Mouse (Mus musculus): ENCODE data around the gene Hoxc8. TPM values are rescaled to one million over a fixed set of nuclear protein-coding genes. Genes with fewer than 3 reads are reported as not detected.

The Hoxc8 gene
- polyA plus RNA-seq, 1 experiment from 2014 or later, result not detected

DNA sequence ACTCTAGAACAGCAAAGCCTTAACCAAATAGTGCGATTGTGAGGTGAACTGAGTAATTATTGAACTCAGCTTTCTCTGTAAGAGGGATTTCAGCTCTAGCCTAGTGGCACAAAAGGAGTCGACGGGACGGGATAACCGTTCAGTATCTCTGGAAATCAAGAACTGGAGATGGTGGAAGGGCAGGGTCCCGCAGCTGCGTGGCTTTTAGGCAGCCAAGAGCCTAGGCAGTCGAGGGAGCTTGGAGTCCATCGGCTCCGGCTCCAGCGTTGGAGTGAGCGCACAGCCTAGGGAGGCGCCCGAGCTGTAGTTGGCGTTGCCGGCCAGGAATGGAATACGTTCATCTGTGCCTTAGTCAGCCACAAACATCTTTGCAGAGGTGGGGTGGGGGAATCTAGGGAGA lies 14.9 kb downstream of the Hoxc8 start:
- WGBS, result under 1% methylated on average over 17 of the region's 17 CpGs
- Histone ChIP-seq H3K9me3 (no peaks in the 10 kb centered on the region), H3K9ac (replicated peaks) (no peak overlapping the region), H3K27me3 (peaks cover 100% of the 10 kb centered on the region), H3K27ac (replicated peaks) (no peak overlapping the region), H3K4me3 (no peak overlapping the region), H3K4me2 (replicated peaks) (no peak overlapping the region), H3K4me1 (no peaks in the 10 kb centered on the region; the same call in 1 of the 2 replicates), H3K36me3 (no peaks in the 10 kb centered on the region)
- no peak for ATAC-seq (replicated peaks)

DNA sequence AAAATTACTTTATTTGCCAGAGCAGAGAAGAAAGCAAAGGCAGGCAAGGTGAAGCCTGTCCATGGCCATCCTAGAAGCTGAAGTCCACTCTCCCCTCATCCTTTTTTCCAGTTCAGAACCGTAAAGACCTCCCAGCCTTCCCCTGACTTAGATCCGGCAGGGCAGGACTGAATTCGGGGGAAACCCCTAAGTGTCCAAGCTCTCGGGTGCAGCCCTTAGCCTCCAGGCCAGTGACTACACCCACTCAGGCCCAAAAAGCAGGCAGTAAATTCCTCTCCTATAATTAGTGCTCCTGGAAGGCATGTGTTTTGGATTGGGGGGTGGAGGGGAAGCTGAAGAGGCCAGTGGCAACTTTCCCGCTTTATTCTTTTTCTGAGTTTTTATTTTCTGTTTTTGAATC lies 15.4 kb downstream of the Hoxc8 start:
- Histone ChIP-seq H3K4me2 (replicated peaks) (no peak overlapping the region), H3K4me3 (no peak overlapping the region), H3K36me3 (no peaks in the 10 kb centered on the region), H3K4me1 (no peaks in the 10 kb centered on the region), H3K27ac (replicated peaks) (no peak overlapping the region), H3K9me3 (no peaks in the 10 kb centered on the region), H3K27me3 (peaks cover 100% of the 10 kb centered on the region), H3K9ac (replicated peaks) (no peak overlapping the region)
- WGBS, result 0% methylated on average over 5 of the region's 5 CpGs
- ATAC-seq (replicated peaks), result no peak

DNA sequence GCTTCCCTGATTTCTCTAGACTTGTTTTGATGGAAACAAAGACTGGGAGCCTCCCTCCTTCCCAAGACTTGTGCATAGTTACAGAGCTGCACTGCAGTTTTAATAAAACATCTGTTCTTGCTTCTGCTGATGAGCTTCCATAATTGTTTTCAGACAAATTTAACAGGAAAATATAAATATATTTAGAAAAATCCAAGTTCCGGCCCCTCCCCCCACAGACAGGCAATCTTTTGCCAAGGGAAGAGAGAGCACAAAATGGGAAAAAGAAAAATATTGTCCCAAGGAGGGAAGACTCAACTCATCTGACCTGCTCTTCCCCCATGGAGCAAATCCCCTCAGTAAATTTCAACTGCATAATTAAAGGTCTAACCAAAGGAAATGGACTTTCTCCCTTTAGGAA lies 15.9 kb downstream of the Hoxc8 start:
- WGBS, result 14% methylated on average over 1 of the region's 1 CpGs

GRCm38 (mm10) chr15:103009265-103010111 lies 19.1 kb downstream of the Hoxc8 start:
- H3K4me2 ChIP-seq (replicated peaks), result no peak overlapping the region
- peaks cover 97% of the 10 kb centered on the region for H3K27me3 ChIP-seq
- no peaks in the 10 kb centered on the region for H3K9me3 ChIP-seq
- H3K36me3 ChIP-seq, result no peaks in the 10 kb centered on the region
- peaks cover 5% of the 10 kb centered on the region; the same call in 1 of the 2 replicates for H3K4me1 ChIP-seq
- no peak for ATAC-seq (replicated peaks)
- H3K27ac ChIP-seq (replicated peaks), result no peak overlapping the region
- no peak overlapping the region for H3K4me3 ChIP-seq
- 2% methylated on average over 27 of the region's 27 CpGs for WGBS
- no peak overlapping the region for H3K9ac ChIP-seq (replicated peaks)

More for the DNA sequence above, 15.9 kb downstream of the Hoxc8 start:
- H3K4me3 ChIP-seq, result no peak overlapping the region
- H3K9ac ChIP-seq (replicated peaks), result no peak overlapping the region
- no peak overlapping the region for H3K4me2 ChIP-seq (replicated peaks)
- no peak for ATAC-seq (replicated peaks)
- no peak overlapping the region for H3K27ac ChIP-seq (replicated peaks)
- no peaks in the 10 kb centered on the region for H3K36me3 ChIP-seq
- H3K4me1 ChIP-seq, result no peaks in the 10 kb centered on the region
- peaks cover 100% of the 10 kb centered on the region for H3K27me3 ChIP-seq
- no peaks in the 10 kb centered on the region for H3K9me3 ChIP-seq

- H3K4me2 ChIP-seq (replicated peaks), result no peak overlapping the region
- peaks cover 5% of the 10 kb centered on the region; the same call in 1 of the 2 replicates for H3K4me1 ChIP-seq
- H3K9me3 ChIP-seq, result no peaks in the 10 kb centered on the region
- WGBS, result under 1% methylated on average over 31 of the region's 31 CpGs
- no peaks in the 10 kb centered on the region for H3K36me3 ChIP-seq
- H3K27ac ChIP-seq (replicated peaks), result no peak overlapping the region
- peaks cover 97% of the 10 kb centered on the region for H3K27me3 ChIP-seq
- H3K4me3 ChIP-seq, result no peak overlapping the region
- no peak overlapping the region for H3K9ac ChIP-seq (replicated peaks)
- no peak for ATAC-seq (replicated peaks)
These were observed 19.9 kb downstream of the Hoxc8 start for GRCm38 (mm10) chr15:103010112-103010846.

DNA sequence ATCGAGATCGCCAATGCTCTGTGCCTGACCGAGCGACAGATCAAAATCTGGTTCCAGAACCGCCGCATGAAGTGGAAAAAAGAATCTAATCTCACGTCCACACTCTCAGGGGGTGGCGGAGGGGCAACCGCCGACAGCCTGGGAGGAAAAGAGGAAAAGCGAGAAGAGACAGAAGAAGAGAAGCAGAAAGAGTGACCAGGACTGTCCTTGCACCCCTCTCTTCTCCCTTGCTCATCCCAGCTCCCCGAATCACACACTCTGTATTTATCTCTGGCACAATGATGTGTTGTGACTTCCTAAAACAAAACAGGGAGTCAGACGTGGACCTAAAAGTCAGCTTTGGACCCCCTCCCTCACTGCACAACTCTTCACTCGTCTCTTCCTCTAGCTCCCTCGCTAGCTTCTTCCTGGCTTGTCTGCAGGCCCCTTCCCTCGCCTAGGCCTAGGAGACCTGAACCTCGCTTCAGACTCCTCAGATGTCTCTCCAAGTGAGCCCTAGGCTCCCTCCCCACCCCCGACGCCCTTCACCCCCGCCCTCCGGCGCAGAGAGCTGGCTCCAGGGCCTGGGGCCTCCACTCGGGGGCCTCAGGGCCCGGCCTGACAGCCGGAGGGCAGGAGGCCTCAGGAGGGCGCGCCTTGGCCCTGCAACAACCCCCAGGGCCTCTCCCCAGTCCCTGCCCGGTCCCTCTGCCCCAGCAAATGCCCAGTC lies 20.6 kb downstream of the Hoxc8 start:
- peaks cover 5% of the 10 kb centered on the region; the same call in 1 of the 2 replicates for H3K4me1 ChIP-seq
- WGBS, result under 1% methylated on average over 28 of the region's 28 CpGs
- peaks cover 97% of the 10 kb centered on the region for H3K27me3 ChIP-seq
- ATAC-seq (replicated peaks), result no peak
- H3K36me3 ChIP-seq, result no peaks in the 10 kb centered on the region
- H3K4me2 ChIP-seq (replicated peaks), result no peak overlapping the region
- no peak overlapping the region for H3K27ac ChIP-seq (replicated peaks)
- no peak overlapping the region for H3K4me3 ChIP-seq
- no peaks in the 10 kb centered on the region for H3K9me3 ChIP-seq
- no peak overlapping the region for H3K9ac ChIP-seq (replicated peaks)

- ATAC-seq (replicated peaks), result no peak
These were observed 21.6 kb downstream of the Hoxc8 start for GRCm38 (mm10) chr15:103011928-103012486.

DNA sequence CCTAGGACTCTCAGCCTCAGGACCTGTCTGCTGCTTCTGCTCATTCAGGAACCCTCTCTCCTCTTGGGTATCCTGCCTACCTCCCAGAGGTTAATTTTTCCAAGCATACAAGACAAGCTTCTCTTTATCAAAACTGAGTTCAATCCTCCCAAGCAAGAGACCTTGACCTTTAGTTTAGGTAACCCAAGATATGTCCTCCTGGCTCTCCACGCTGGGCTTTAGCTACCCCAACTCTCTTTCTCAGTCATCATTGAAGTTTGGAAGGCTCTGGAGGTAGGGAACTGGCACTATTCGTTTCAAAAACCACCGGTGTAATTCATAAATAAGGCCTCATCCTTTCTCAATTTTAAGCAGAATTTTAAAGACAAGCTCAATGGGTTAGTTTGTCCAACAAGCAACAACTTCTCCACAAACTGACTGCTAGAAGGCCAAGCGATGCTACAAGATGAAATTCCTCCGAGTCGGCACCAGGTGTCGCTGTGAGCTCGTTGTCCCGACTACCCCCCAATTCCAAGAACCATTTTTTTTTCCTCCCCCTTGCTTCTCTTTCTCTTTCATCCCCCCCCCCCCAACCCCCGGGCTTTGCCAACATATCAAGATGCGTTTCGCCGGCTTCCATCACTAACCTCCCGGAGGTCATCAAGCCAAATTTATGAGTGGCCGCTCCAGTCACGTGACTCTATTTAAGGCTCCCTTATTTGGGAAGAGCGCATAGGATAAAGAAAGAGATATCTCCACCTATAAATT lies 23.0 kb downstream of the Hoxc8 start:
- Histone ChIP-seq H3K36me3 (no peaks in the 10 kb centered on the region), H3K27ac (replicated peaks) (no peak overlapping the region), H3K4me3 (no peak overlapping the region), H3K9me3 (no peaks in the 10 kb centered on the region), H3K9ac (replicated peaks) (no peak overlapping the region), H3K27me3 (peaks cover 97% of the 10 kb centered on the region), H3K4me1 (peaks cover 5% of the 10 kb centered on the region; the same call in 1 of the 2 replicates), H3K4me2 (replicated peaks) (no peak overlapping the region; the same call in 1 of the 2 replicates)
- no peak for ATAC-seq (replicated peaks)
- WGBS, result 3% methylated on average over 17 of the region's 17 CpGs

More at GRCm38 (mm10) chr15:103011928-103012486, 21.6 kb downstream of the Hoxc8 start:
- Histone ChIP-seq H3K9me3 (no peaks in the 10 kb centered on the region), H3K27ac (replicated peaks) (no peak overlapping the region), H3K36me3 (no peaks in the 10 kb centered on the region), H3K4me1 (peaks cover 5% of the 10 kb centered on the region; the same call in 1 of the 2 replicates), H3K9ac (replicated peaks) (no peak overlapping the region), H3K4me2 (replicated peaks) (no peak overlapping the region), H3K4me3 (no peak overlapping the region), H3K27me3 (peaks cover 97% of the 10 kb centered on the region)
- WGBS, result 2% methylated on average over 26 of the region's 26 CpGs

DNA sequence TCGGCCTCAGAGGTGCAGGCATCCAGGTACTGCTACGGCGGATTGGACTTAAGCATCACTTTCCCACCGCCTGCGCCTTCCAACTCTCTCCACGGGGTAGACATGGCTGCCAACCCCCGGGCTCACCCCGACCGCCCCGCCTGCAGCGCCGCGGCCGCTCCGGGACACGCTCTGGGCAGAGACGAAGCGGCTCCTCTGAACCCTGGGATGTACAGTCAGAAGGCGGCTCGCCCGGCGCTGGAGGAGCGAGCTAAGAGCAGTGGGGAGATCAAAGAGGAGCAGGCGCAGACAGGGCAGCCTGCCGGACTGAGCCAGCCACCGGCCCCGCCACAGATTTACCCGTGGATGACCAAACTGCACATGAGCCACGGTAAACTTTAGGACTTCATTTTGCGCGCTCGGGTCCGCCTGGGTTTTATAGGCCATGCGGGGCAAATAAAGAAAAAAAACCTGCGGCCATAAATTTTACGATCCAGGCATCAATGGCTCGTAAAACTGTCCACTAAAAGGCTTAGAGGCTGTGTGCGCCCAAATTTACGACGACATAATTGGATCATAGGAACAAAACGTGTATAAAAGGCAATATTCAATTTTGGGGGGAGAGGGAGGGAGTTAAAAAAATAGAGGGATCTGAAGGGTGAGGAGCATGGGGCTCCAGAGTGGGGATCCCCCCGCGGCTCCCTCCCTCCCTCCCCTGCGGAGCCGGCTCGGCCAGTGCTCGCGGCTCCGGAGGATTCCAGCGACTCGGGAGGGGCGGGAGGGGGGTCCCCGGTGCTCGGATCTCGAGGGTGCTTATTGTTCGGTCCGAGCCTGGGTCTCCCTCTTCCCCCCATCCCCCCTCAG lies 24.0 kb downstream of the Hoxc8 start:
- no peak overlapping the region for H3K4me2 ChIP-seq (replicated peaks)

GRCm38 (mm10) chr15:103015009-103015399 lies 24.6 kb downstream of the Hoxc8 start:
- Histone ChIP-seq H3K9ac (replicated peaks) (no peak overlapping the region), H3K4me2 (replicated peaks) (no peak overlapping the region), H3K9me3 (no peaks in the 10 kb centered on the region), H3K4me3 (no peak overlapping the region), H3K27me3 (peaks cover 97% of the 10 kb centered on the region), H3K4me1 (peaks cover 5% of the 10 kb centered on the region; the same call in 1 of the 2 replicates), H3K36me3 (no peaks in the 10 kb centered on the region), H3K27ac (replicated peaks) (no peak overlapping the region)
- WGBS, result under 1% methylated on average over 28 of the region's 28 CpGs
- ATAC-seq (replicated peaks), result no peak

More for the DNA sequence above, 24.0 kb downstream of the Hoxc8 start:
- 0 out of 2 replicates have a peak, but pooled peaks have one; percentile 23 for ATAC-seq (replicated peaks)
- Histone ChIP-seq H3K27me3 (peaks cover 97% of the 10 kb centered on the region), H3K4me1 (peaks cover 5% of the 10 kb centered on the region; the same call in 1 of the 2 replicates), H3K4me3 (no peak overlapping the region), H3K36me3 (no peaks in the 10 kb centered on the region), H3K9ac (replicated peaks) (no peak overlapping the region), H3K9me3 (no peaks in the 10 kb centered on the region), H3K27ac (replicated peaks) (no peak overlapping the region)
- WGBS, result under 1% methylated on average over 52 of the region's 57 CpGs
